Comparison of ENCODE assay signal across 15 mouse cellular contexts in genomic region chr4:105554994-105555393, GRCm38 (mm10).
"Had no signal": no experiment of that assay in that cellular context is flagged by ENCODE, and none has a peak within 500 bp of the region (broad histone marks: within the 10 kb centered on the region; RNA-seq: fewer than 3 reads in every experiment).

No protein-coding gene starts in this region.

- H3K4me2 ChIP-seq: intestine, embryonic 15.5 days; limb, embryonic 15.5 days; liver, embryonic 12.5 days; midbrain, embryonic 11.5 days; midbrain, embryonic 15.5 days; neural tube, embryonic 13.5 days had no signal

- H3K36me3 ChIP-seq: intestine, embryonic 15.5 days; limb, embryonic 15.5 days; liver, embryonic 12.5 days; midbrain, embryonic 15.5 days; neural tube, embryonic 13.5 days had no signal

- H3K9ac ChIP-seq: intestine, embryonic 15.5 days; limb, embryonic 15.5 days; liver, embryonic 12.5 days; midbrain, embryonic 15.5 days; neural tube, embryonic 13.5 days had no signal

- H3K4me3 ChIP-seq: intestine, embryonic 15.5 days; left cerebral cortex, adult 2 months; limb, embryonic 15.5 days; liver, embryonic 12.5 days; megakaryocyte, embryonic 14.5 days; midbrain, embryonic 15.5 days; neural tube, embryonic 13.5 days had no signal

- H3K27me3 ChIP-seq: intestine, embryonic 15.5 days; limb, embryonic 15.5 days; liver, embryonic 12.5 days; megakaryocyte, embryonic 14.5 days; midbrain, embryonic 15.5 days; neural tube, embryonic 13.5 days had no signal

- DNase-seq: kidney, adult 18-20 months; kidney, postnatal 25 days; retina, postnatal 1 day; right cerebral cortex, postnatal 4 days; thymus, postnatal 4 days had no signal

- H3K27ac ChIP-seq: intestine, embryonic 15.5 days; left cerebral cortex, adult 2 months; limb, embryonic 15.5 days; liver, embryonic 12.5 days; macrophage; midbrain, embryonic 15.5 days; neural tube, embryonic 13.5 days; stomach, postnatal 0 days had no signal

- H3K9me3 ChIP-seq: intestine, embryonic 15.5 days; limb, embryonic 15.5 days; liver, embryonic 12.5 days; megakaryocyte, embryonic 14.5 days; midbrain, embryonic 15.5 days; neural tube, embryonic 13.5 days had no signal

- H3K4me1 ChIP-seq: intestine, embryonic 15.5 days; liver, embryonic 12.5 days; midbrain, embryonic 15.5 days; neural tube, embryonic 13.5 days had no signal

- ATAC-seq: intestine, embryonic 15.5 days; liver, embryonic 12.5 days; midbrain, embryonic 15.5 days had no signal
